Mouse (Mus musculus) B cell, adult 2 months (primary cell): Measurements from ENCODE around the gene Opcml.

Source experiments
- DNase-seq, 2 experiments: peaks; one replicate each; pipeline ENCODE4 v3.0.0; 2022

Opcml gene

GRCm38 (mm10) chr9:28446278-28447064, 655.9 kb downstream of the Opcml start:
- no peak for DNase-seq

- no peak for DNase-seq
These were observed 661.9 kb downstream of the Opcml start for GRCm38 (mm10) chr9:28452509-28452908.

GRCm38 (mm10) chr9:28453062-28453461, 662.5 kb downstream of the Opcml start:
- DNase-seq, result no peak

- DNase-seq, result no peak
These were observed 667.6 kb downstream of the Opcml start for GRCm38 (mm10) chr9:28457982-28458770.

- DNase-seq, result no peak
These were observed 673.0 kb downstream of the Opcml start for GRCm38 (mm10) chr9:28463622-28464021.

GRCm38 (mm10) chr9:28469419-28469818, 678.8 kb downstream of the Opcml start:
- DNase-seq, result no peak

- no peak for DNase-seq
These were observed 680.9 kb downstream of the Opcml start for GRCm38 (mm10) chr9:28471501-28471900.

GRCm38 (mm10) chr9:28474586-28474985, 684.0 kb downstream of the Opcml start:
- DNase-seq, result no peak

- no peak for DNase-seq
These were observed 690.7 kb downstream of the Opcml start for GRCm38 (mm10) chr9:28481261-28481660.

- DNase-seq, result no peak
These were observed 697.9 kb downstream of the Opcml start for GRCm38 (mm10) chr9:28488499-28488898.

GRCm38 (mm10) chr9:28489828-28490227, 699.3 kb downstream of the Opcml start:
- no peak for DNase-seq

- no peak for DNase-seq
These were observed 699.8 kb downstream of the Opcml start for GRCm38 (mm10) chr9:28490410-28490809.

- DNase-seq, result no peak
These were observed 709.5 kb downstream of the Opcml start for GRCm38 (mm10) chr9:28499841-28500794.

GRCm38 (mm10) chr9:28513905-28514304, 723.3 kb downstream of the Opcml start:
- no peak for DNase-seq

- no peak for DNase-seq
These were observed 742.6 kb downstream of the Opcml start for GRCm38 (mm10) chr9:28533191-28533590.

- no peak for DNase-seq
These were observed 744.4 kb downstream of the Opcml start for GRCm38 (mm10) chr9:28535006-28535405.

- DNase-seq, result no peak
These were observed 746.1 kb downstream of the Opcml start for GRCm38 (mm10) chr9:28536637-28537036.

GRCm38 (mm10) chr9:28548189-28548588, 757.6 kb downstream of the Opcml start:
- DNase-seq, result no peak

- DNase-seq, result no peak
These were observed 762.0 kb downstream of the Opcml start for GRCm38 (mm10) chr9:28552387-28553182.

- no peak for DNase-seq
These were observed 768.1 kb downstream of the Opcml start for GRCm38 (mm10) chr9:28558628-28559027.

GRCm38 (mm10) chr9:28561761-28562160, 771.2 kb downstream of the Opcml start:
- DNase-seq, result no peak

GRCm38 (mm10) chr9:28563066-28563683, 772.6 kb downstream of the Opcml start:
- no peak for DNase-seq
